Mouse (Mus musculus) lung, postnatal 0 days (tissue): Measurements from ENCODE around the gene Mtmr4.

Experiments
- CTCF ChIP-seq: IDR thresholded peaks from 2 replicates; pipeline ENCODE4 v1.5.1; 2016; ENCODE audit warnings: antibody characterized with exemption, mild to moderate bottlenecking
- EP300 ChIP-seq: IDR thresholded peaks from 2 replicates; pipeline ENCODE4 v1.6.1; 2016; ENCODE audit warnings: antibody characterized with exemption, mild to moderate bottlenecking, control low read depth

- no peak for TF ChIP-seq CTCF
- no peak for TF ChIP-seq EP300
Measured at GRCm38 (mm10) chr11:87581933-87582710, 9.8 kb upstream of the Mtmr4 start.
